Mouse (Mus musculus) right cerebral cortex, postnatal 4 days (tissue): ENCODE results near the gene Zer1.

Source experiments
- DNase-seq: peaks from one replicate; pipeline ENCODE4 v3.0.0-alpha.2; 2022

Gene Zer1

GRCm38 (mm10) chr2:30123729-30124471 is 485 bp downstream of the Zer1 start:
- no peak for DNase-seq

- no peak for DNase-seq
Observed at GRCm38 (mm10) chr2:30122766-30123165, 1.6 kb downstream of the Zer1 start.

GRCm38 (mm10) chr2:30120269-30120668 is 4.1 kb downstream of the Zer1 start:
- DNase-seq, result no peak

- no peak for DNase-seq
Observed at GRCm38 (mm10) chr2:30119641-30120051, 4.7 kb downstream of the Zer1 start.

GRCm38 (mm10) chr2:30112564-30112963 is 11.8 kb downstream of the Zer1 start:
- DNase-seq, result no peak

GRCm38 (mm10) chr2:30111500-30111899 is 12.9 kb downstream of the Zer1 start:
- no peak for DNase-seq

- DNase-seq, result no peak
Observed at GRCm38 (mm10) chr2:30108260-30108659, 16.1 kb downstream of the Zer1 start.

GRCm38 (mm10) chr2:30107646-30108045 is 16.7 kb downstream of the Zer1 start:
- no peak for DNase-seq

- peak; percentile 42 for DNase-seq
Observed at GRCm38 (mm10) chr2:30106364-30106763, 18.0 kb downstream of the Zer1 start.

- DNase-seq, result no peak
Observed at GRCm38 (mm10) chr2:30100214-30100613, 24.2 kb downstream of the Zer1 start.

GRCm38 (mm10) chr2:30095882-30096527 is 28.4 kb downstream of the Zer1 start:
- peak; percentile 56 for DNase-seq

GRCm38 (mm10) chr2:30094208-30094588 is 30.2 kb downstream of the Zer1 start:
- DNase-seq, result peak; percentile 57

GRCm38 (mm10) chr2:30093471-30094207 is 30.7 kb downstream of the Zer1 start, which contains the start of gene Zdhhc12:
Zdhhc12 (minus strand) TSS chr2:30093648.
- peak; percentile 88 for DNase-seq

- no peak for DNase-seq
Observed at GRCm38 (mm10) chr2:30092280-30092918, 32.0 kb downstream of the Zer1 start.

- DNase-seq, result no peak
Observed at GRCm38 (mm10) chr2:30091521-30091920, 32.9 kb downstream of the Zer1 start.

- no peak for DNase-seq
Observed at GRCm38 (mm10) chr2:30087310-30087709, 37.1 kb downstream of the Zer1 start.

GRCm38 (mm10) chr2:30084632-30085031 is 39.8 kb downstream of the Zer1 start:
- DNase-seq, result no peak

GRCm38 (mm10) chr2:30084113-30084512 is 40.3 kb downstream of the Zer1 start:
- no peak for DNase-seq

GRCm38 (mm10) chr2:30080181-30080800 is 44.1 kb downstream of the Zer1 start:
- no peak for DNase-seq

GRCm38 (mm10) chr2:30078760-30079159 is 45.6 kb downstream of the Zer1 start:
- no peak for DNase-seq

GRCm38 (mm10) chr2:30078349-30078712 is 46.1 kb downstream of the Zer1 start:
- no peak for DNase-seq

GRCm38 (mm10) chr2:30077502-30078348 is 46.7 kb downstream of the Zer1 start, which contains the start of gene Pkn3:
Pkn3 (plus strand) TSS chr2:30077684.
- peak; percentile 86 for DNase-seq
